Comparison of ENCODE assay signal across 15 mouse cellular contexts in genomic region chr16:6807835-6808234, GRCm38 (mm10).
"Had no signal": no experiment of that assay in that cellular context is flagged by ENCODE, and none has a peak within 500 bp of the region (broad histone marks: within the 10 kb centered on the region; RNA-seq: fewer than 3 reads in every experiment).

No protein-coding gene starts in this region.

- H3K4me1 ChIP-seq: liver, embryonic 13.5 days; lung, embryonic 15.5 days; megakaryocyte, embryonic 14.5 days; midbrain, embryonic 15.5 days; neural tube, embryonic 12.5 days had no signal

- H3K4me3 ChIP-seq: limb, embryonic 12.5 days; liver, embryonic 13.5 days; lung, embryonic 15.5 days; megakaryocyte, embryonic 14.5 days; midbrain, embryonic 15.5 days; neural tube, embryonic 12.5 days had no signal

- H3K27me3 ChIP-seq: limb, embryonic 12.5 days; liver, embryonic 13.5 days; lung, embryonic 15.5 days; megakaryocyte, embryonic 14.5 days; midbrain, embryonic 15.5 days; neural tube, embryonic 12.5 days had no signal

- H3K27ac ChIP-seq: limb, embryonic 12.5 days; liver, embryonic 13.5 days; lung, embryonic 15.5 days; macrophage; midbrain, embryonic 15.5 days; neural tube, embryonic 12.5 days had no signal

- H3K9ac ChIP-seq: limb, embryonic 12.5 days; liver, embryonic 13.5 days; liver, postnatal 0 days; lung, embryonic 15.5 days; midbrain, embryonic 15.5 days; neural tube, embryonic 12.5 days had no signal

- ATAC-seq: liver, postnatal 0 days; midbrain, embryonic 15.5 days had no signal

- H3K4me2 ChIP-seq: limb, embryonic 12.5 days; liver, embryonic 13.5 days; lung, embryonic 15.5 days; midbrain, embryonic 11.5 days; midbrain, embryonic 15.5 days; neural tube, embryonic 12.5 days had no signal

- DNase-seq: kidney, postnatal 25 days; layer of hippocampus, postnatal 36 days; liver; liver, embryonic 13.5 days; liver, postnatal 0 days; lung, postnatal 14 days; thymus, adult 18-20 months; thymus, postnatal 25 days had no signal

- H3K9me3 ChIP-seq: limb, embryonic 12.5 days; liver, embryonic 13.5 days; lung, embryonic 15.5 days; megakaryocyte, embryonic 14.5 days; midbrain, embryonic 15.5 days; neural tube, embryonic 12.5 days had no signal

- H3K36me3 ChIP-seq: limb, embryonic 12.5 days; liver, embryonic 13.5 days; lung, embryonic 15.5 days; midbrain, embryonic 15.5 days; neural tube, embryonic 12.5 days had no signal
